Mouse (Mus musculus) c-Kit-negative CD71-positive TER-119-positive erythroid progenitor cells, embryonic 14.5 days (primary cell): ENCODE data around the gene Abcb11.
A peak's percentile ranks its signal among the peaks of the same experiment; 100 is the strongest.

Source experiments
- DNase-seq: peaks from one replicate; pipeline ENCODE4 v3.0.0-alpha.2; 2013; ENCODE audit warnings: low read depth, low spot score

Abcb11 gene

DNA sequence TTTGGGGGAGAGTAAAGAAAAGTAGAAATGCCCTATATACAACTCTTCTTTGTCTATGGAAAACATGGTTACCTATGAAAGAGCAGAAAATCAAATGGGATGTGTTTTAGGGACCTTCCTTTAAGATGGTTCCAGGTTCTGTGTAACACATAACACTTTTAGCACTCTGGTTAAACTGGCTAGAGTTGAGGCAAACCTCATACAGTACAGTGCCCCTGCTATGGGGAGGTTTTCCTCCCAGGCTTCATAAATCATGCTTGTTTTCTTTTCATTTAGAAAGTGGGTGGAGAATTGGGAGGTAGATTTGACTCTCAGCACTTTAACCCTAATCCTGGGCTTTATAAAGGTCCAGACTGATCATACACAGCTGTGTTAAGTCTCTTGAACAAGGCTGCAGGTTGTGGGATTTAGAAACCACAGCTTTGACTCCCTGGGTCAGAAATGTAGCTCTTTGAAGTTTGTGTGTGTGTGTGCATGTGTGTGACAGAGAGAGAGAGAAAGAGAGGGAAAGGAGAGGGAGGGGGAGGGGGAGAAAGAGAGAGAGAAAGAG is 78.3 kb downstream of the Abcb11 start:
- DNase-seq = no peak

GRCm38 (mm10) chr2:69248221-69248755 is 94.1 kb downstream of the Abcb11 start:
- no peak for DNase-seq

DNA sequence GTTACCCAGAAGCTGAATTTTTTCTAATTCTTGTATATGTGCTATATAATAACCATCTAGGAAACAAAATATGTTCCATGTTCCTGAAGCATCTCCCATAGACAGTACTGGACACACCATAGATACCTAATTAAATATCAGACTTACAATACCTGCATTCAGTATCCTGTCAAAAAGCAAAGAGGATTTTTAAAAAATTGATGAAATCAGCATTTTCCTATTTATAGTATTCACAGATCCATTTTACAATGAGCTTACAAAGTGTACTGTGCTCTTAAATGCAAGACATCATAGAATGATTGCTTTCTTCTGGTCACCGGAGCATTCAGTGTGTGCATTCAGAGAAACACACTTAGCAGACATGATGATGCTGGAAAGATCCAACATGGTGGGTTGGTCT is 95.3 kb downstream of the Abcb11 start:
- no peak for DNase-seq

DNA sequence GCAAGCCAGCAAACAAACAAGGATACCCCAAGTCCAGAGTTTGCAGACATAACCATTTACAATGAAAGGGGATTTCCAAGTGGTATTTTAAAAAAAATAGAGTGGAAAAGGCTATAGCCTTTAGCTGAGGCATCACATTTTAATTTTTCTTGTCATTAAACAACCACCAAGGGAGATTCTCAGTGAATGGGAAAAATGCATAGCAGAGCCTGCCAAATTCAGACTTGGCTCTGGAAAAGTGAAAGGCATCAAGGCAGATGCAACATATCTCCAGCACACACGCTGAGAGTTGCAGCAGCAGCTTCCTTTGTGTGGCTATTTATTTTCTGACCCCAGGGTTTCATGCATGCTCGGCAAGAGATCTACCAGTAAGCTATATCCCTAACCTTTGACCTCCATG is 97.5 kb downstream of the Abcb11 start:
- DNase-seq = no peak

DNA sequence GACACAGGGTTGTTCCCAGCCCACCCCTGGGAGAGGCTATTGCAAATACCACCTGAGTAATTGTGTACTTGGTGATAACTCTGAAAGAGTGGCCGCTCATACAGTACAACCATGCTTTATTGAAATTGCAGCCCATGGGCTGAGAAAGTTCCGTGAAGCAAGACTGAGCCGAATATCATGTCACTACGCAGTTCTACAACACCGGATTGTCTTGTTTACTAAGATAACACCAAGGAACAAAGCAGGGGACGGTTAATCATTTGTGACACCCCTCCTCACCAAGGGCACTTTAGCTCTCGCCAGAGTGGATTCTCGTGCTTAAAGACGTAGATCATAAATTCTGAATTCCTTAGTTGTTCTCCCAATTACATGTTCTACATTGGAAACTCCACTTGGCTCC is 103.1 kb downstream of the Abcb11 start:
- DNase-seq = no peak

DNA sequence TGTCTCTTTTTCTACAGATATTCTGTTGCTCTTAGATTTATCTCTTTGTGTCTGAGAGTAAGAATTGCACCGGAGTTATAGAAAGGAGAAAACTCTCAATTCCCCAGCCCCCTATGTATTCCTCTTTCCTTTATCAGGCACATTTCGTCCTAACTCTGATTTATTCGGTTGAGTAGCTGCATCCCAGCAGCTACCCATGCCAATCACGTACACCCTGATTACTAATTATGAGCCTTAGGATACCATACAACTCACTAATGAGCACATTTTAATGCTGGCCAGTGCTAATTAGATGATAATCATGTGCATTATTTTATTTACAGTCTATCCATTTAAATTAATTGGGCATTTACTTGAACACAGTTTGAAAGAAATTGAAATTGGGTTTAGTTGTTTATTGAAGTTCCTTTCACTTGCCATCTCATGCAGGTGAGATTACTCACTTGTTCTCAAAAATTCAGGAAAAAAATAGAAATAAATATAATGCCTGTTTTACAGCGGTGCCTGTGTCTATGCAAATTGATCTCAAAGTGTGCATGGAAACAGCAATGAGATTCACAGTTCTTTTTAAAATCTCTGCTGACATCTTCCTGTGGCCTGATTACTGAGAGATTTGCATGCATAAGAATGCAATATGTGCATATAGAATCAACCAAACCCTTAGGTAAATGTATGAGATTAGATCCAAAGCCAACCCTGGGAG is 107.3 kb downstream of the Abcb11 start:
- no peak for DNase-seq

DNA sequence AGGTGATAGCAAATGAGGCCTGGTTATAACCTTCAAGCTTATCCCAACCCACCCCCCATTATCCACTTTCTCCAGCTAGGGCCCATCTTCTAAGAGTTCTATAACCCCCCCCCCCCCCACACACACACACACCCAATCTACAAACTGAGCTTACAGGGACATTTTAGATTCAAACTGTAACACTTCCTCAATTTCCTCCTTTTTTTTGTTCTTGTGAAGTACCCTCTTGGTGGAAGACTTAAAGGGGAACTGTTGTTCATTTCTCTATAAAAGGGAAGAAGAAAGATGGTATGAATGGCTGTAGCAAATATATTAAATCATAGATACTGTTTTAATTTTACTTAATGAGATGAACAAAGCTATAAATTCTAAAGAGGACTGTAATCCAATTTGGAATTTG is 110.3 kb downstream of the Abcb11 start:
- DNase-seq = no peak

DNA sequence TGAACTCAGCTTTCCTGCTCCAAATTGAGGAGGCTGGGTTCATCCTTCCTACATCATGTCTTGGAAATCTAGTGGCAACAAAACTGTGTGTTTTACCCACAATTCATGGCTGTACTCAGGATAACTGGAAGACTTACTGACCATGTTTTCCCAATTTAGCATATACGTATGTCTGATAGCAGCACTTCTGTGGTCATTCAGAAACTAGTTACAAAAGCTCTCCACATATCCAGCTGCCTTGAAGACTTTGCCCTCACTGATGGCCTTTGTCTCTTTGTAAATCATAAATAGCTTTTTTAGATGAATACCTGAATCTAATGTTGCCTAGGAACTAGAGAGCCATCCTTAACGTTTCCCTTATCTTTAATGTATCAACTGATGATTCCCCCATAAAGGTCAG is 112.3 kb downstream of the Abcb11 start:
- DNase-seq = no peak

DNA sequence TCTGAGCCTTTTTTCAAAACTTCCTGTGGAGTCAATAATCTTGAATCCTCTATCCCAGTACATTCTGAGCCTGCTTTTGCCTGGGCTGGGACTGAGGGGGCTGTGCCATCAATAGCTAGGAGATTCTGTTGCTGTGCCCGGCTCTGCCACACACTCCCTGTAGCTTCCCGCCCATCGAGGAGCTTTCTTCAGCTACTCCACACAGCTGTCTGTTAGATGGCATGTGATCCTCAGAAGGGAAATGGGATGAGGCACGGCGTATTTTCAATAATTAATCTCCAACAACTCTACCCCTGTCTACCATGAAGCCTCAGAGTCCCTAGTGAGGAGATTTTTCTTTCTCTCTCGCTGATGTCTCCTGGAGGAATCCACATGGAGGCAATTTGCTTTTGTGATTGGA is 113.8 kb downstream of the Abcb11 start:
- no peak for DNase-seq

DNA sequence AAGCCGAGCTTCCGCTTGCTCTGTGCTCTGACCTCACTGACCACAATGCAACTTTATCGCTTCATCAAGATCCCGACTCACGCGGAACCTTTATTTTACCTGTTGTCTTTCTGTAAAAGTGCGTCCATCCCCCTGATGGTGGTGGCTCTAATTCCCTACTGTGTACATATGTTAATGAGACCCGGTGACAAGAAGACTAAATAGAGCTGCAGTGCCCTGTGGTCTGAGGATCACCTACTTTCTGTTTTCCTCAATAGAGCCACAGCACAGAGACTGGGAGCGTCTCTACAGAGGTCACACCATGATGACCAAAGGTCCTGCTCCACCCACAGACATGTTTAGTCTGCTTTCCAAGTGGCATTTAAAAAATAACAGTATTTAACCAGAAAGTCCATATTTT is 115.5 kb downstream of the Abcb11 start:
- no peak for DNase-seq

GRCm38 (mm10) chr2:69224724-69225123 is 117.7 kb downstream of the Abcb11 start:
- DNase-seq = no peak

DNA sequence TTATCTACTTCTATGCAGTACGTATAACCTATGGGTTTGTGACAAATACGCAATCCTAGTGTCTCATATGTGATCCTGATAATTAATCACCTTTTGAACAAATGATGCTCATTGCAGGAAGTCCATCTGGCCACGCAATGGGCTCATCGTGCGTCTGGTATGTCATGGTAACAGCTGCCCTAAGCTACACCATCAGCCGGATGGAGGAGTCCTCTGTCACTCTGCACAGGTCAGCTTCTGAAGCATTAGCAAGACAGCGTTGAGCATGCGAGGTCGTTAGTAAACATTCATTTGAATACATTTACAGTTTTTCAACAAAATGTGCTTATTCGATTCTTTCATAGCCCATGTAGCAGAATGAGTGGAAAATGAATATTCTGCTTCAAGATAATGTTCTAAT is 119.6 kb downstream of the Abcb11 start:
- no peak for DNase-seq

DNA sequence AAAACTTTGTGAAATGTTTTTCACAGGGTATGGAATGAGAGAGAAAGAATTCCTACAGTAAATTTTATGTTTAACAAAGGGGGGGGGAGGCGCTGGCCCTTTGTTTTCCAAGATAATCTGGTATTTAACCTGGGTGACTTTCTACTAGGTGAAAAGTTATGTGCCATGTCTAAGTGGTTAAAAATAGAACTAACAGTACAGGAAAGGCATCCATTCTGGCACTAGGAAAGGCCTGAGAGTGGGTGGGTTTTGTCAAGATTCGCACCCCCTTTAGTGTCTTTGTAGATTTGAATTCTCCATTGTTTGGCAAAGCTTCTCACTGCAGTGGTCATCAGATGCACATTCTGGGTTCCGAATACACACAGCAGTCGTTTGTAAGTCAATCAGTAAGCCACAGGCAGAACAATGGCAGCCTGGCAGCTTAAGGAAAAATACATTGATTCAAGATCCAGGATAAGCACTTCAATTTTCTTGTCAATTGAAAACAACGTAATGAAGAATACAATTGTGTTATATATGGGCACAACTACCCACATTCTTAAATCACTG is 120.5 kb downstream of the Abcb11 start:
- DNase-seq = no peak

- DNase-seq = no peak
Measured at GRCm38 (mm10) chr2:69215242-69215641, 127.2 kb downstream of the Abcb11 start.

GRCm38 (mm10) chr2:69212652-69213051 is 129.8 kb downstream of the Abcb11 start:
- no peak for DNase-seq

DNA sequence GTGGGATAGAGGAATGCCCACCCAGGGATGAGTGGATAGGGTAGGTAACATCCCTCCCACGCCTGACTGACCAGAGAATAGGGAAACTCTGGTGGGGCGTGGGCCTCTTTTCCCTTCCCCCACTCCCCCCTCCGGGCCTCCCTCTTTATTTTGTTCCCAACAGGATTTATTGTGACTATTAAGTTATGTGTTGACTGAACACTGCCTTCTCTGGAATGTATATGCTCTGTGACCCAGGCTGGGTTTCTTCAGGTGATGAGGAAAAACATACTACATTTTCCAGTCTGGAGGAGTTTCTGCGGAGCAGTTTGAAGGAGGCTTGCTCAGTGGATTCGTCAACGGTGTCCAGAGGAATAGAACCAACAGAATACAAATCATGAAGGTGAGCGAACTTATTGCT is 131.6 kb downstream of the Abcb11 start, which contains the start of gene G6pc2:
G6pc2 (plus strand) TSS at position 301 of the 400 bp plus-strand sequence.
- DNase-seq = no peak

GRCm38 (mm10) chr2:69209684-69210083 is 132.7 kb downstream of the Abcb11 start:
- DNase-seq = no peak

DNA sequence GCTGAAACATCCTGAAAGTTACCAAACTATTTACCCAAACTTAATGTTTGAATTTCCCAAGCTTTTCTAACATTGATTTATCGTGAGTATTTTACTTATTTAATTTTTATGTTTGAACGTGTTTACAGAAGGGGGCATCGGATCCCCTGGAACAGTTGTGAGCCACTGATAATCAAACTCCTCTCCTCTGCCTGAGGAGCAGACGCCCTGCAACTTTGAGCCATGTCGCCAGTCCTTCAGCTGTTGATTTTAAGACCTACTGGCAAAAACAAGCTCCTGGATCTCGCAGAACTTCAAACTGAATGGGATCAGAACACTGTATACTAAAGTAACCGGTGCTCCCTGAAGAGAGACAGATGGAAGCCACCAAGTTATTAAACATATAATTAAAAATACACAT is 135.9 kb downstream of the Abcb11 start:
- peak; percentile 44 for DNase-seq

DNA sequence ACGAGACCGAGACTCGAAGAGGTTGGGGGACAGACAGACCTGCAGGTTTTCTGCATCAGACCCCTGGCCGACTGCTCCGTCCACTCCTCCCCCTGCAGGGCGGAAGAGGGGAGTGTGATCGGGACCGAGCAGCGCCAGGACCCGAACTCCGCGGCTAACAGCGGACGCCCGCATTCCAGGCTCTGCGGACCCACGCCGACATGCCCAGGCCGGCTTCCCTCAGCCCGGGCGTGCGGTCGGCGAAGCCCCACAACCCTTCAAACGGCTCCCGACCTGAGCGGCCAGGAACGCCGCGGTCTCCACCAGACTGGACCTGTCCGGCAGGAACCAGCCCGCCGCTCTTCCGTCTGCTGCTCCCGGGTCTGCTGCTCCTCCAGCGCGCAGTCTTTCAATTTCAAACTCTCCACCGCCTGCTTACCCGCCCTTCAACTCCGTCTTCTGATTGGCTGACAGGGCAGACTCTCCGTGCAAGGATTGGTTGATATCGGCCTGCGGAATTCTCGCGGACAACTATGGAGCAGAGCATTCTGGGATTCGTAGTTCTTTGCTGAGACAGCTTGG is 136.5 kb downstream of the Abcb11 start, which contains the start of gene Spc25:
Spc25 (minus strand) TSS at position 404 of the 561 bp plus-strand sequence.
- peak; percentile 94 for DNase-seq

DNA sequence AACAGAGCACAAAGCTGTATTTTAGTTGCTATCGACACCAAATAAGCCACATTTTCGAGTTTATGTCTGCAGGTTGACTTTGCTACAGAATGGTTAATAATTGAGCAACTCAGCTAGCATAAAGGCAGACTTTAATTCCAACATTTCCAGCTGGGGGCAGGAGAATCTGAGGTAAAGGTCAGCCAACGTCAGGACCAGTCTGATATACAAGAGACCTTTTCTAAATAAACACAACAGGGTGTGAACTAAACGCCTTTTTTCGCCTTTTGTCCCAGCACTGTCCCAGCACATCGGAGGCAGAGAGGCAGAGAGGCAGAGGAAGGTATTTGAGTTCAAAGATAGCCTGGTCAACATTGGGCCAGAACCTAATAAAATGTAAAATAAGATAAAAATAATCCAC is 137.2 kb downstream of the Abcb11 start:
- no peak for DNase-seq

GRCm38 (mm10) chr2:69193555-69193954 is 148.9 kb downstream of the Abcb11 start:
- DNase-seq = no peak

GRCm38 (mm10) chr2:69191059-69191458 is 151.4 kb downstream of the Abcb11 start:
- no peak for DNase-seq

DNA sequence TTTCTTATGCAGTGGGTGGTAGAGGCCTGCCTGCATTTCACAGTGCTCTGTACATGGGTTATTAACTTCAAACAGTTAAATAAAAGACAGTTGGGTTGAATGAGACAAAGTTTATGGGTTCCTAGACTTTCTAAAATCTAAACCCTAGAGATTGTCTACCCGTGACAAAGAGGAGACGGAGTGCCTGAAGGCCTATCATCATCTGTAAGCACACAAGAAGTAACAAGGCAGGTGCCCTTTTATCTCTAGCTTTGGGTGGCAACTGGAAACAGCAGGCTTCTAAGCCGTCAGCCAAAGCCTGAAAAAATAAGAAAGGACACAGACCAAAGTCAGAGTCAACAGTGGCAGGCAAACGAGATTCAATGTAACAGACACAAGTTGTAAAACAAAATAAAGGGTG is 153.2 kb downstream of the Abcb11 start:
- no peak for DNase-seq
